Mouse (Mus musculus) kidney, embryonic 16.5 days (tissue): Measurements from ENCODE around the gene Peg12. TPM values are rescaled to one million over a fixed set of nuclear protein-coding genes. Genes with fewer than 3 reads are reported as not detected.

Experiments
- ATAC-seq: fragments of 200-750 bp; cut with Nextera tagmentation; 2 replicates; pipeline ENCODE4 v1.8.0; 2017; ENCODE audit warnings: moderate TSS enrichment; ENCODE audit not compliant: low FRiP score, low TSS enrichment
- H3K27ac ChIP-seq: fragments of 300-500 bp; sonication (generic); 2 replicates; pipeline ENCODE4 v1.5.1; 2014; ENCODE audit warnings: low read length
- H3K27me3 ChIP-seq: fragments of 300-500 bp; sonication (generic); 2 replicates; pipeline ENCODE4 v1.6.1; 2014; ENCODE audit warnings: low read length, control low read depth, mixed read lengths; ENCODE audit not compliant: insufficient read depth
- H3K36me3 ChIP-seq: fragments of 300-500 bp; sonication (generic); 2 replicates; pipeline ENCODE4 v1.6.1; 2014; ENCODE audit warnings: low read length, control low read depth, mixed read lengths; ENCODE audit not compliant: insufficient read depth
- H3K4me1 ChIP-seq: fragments of 300-500 bp; sonication (generic); 2 replicates; pipeline ENCODE4 v1.6.1; 2014; ENCODE audit warnings: low read length, control low read depth, mixed read lengths; ENCODE audit not compliant: insufficient read depth
- H3K4me2 ChIP-seq: fragments of 300-500 bp; sonication (generic); replicated peaks from 2 replicates; pipeline ENCODE4 v1.6.1; 2014; ENCODE audit warnings: low read depth, low read length
- H3K4me3 ChIP-seq: fragments of 300-500 bp; sonication (generic); 2 replicates; pipeline ENCODE4 v1.5.1; 2014; ENCODE audit warnings: mild to moderate bottlenecking, low read length
- H3K9ac ChIP-seq: fragments of 300-500 bp; sonication (generic); replicated peaks from 2 replicates; pipeline ENCODE4 v1.6.1; 2014; ENCODE audit warnings: low read length
- H3K9me3 ChIP-seq: fragments of 300-500 bp; sonication (generic); 2 replicates; pipeline ENCODE4 v1.6.1; 2016; ENCODE audit warnings: low read length, control low read depth
- whole genome bisulfite sequencing: fragments of 180-500 bp; shearing (Covaris S2); extraction: QIAGEN DNeasy Blood & Tissue Kit; methylation state at CpG from one replicate; pipeline ENCODE4 v1.1.7; 2014; 5-methylcytosine and 5-hydroxymethylcytosine counted together
- polyA plus RNA-seq: library from polyadenylated mRNA; unstranded; fragments of >200 nt; fragmentation: Nextera tagmentation; extraction: Ambion mirVana; gene quantifications from 2 replicates; pipeline ENCODE4 v1.2.1, GENCODE M21; 2015

The Peg12 gene
- 24.2 and 25.4 TPM in 2 replicates for polyA plus RNA-seq

DNA sequence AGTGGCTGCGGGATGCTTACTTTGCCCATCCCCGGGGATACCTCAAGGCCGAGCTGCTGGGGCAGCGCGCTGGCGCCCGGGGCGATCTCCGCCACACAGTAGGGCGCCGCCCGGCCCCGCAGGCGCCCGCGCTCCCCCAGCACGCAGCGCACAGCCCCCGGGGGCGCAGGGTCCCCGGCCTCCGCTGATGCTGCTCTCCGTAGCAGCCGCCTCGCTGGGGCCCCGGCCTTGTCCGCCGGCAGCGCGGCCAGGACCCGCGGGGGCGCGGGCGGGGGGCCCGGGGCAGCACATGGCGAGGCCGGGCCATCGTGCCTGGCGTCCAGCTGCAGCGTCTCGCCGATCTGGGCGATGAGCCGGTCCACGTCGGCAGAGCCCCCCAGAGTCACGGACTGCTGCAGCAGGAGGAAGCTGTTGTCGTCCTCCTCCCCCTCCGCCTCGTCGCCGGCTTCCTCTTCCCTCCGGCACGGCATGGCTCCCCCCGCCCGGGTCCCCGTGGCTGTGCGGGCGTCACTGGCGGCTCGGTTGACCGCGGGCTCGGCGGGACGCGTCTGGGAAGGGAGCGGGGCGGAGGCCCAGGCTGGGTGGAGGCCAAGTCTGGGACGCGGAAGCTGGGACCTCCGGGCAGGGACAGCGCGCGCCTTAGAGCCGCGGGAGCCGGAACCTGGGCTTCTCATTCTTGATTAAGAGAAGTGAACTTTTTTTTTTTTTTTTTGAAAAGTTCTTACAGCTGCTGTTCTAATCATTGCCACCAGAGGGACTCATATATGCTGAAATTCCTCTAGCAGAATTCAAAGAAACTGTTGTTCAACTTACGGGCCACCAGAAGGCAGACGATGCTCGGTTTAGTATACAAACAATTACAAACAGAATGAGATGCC, at the start of gene Peg12:
Gene Peg12 (minus strand): TSS at position 633 of the 878 bp plus-strand sequence.
- H3K9ac ChIP-seq: peak within 1 kb of the TSS; percentile 78
- WGBS: 14% methylated on average over 73 of the region's 82 CpGs
- no peaks in the 10 kb centered on the region for H3K27me3 ChIP-seq

DNA sequence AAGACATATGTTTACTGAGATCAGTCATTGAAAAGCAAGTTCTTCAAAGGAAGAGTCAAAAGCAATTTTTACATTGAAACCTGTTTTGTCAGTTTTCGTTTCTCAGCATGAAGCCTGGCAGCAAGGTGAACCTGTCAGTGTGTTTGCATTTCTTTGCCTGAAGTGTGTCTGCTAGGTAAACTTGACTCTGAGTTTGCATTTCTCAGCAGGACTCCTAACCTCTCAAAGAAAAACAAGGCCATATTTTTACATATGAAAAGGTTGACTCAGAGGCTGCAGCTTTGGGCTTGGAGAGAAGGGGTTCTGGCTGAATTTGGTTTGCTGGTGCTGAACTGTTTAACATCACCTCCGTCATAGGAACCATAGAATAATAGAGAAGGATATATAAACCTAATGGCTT, 21.8 kb upstream of the Peg12 start:
- Histone ChIP-seq H3K4me1 (no peaks in the 10 kb centered on the region), H3K27ac (no peak overlapping the region), H3K9ac (no peak overlapping the region), H3K4me3 (no peak overlapping the region), H3K36me3 (no peaks in the 10 kb centered on the region), H3K4me2 (no peak overlapping the region), H3K9me3 (0 out of 2 replicates have a peak, but pooled peaks cover 5% of the 10 kb centered on the region), H3K27me3 (no peaks in the 10 kb centered on the region)
- no peak for ATAC-seq
- WGBS: 33% methylated on average over 2 of the region's 2 CpGs

More for the DNA sequence above, at the start of gene Peg12:
- Histone ChIP-seq H3K4me2 (peak within 1 kb of the TSS; percentile 59), H3K4me1 (no peaks in the 10 kb centered on the region), H3K9me3 (peaks cover 11% of the 10 kb centered on the region), H3K36me3 (no peaks in the 10 kb centered on the region), H3K27ac (peak within 1 kb of the TSS; percentile 95), H3K4me3 (peak within 1 kb of the TSS; percentile 61)
- ATAC-seq: peak; percentile 93

DNA sequence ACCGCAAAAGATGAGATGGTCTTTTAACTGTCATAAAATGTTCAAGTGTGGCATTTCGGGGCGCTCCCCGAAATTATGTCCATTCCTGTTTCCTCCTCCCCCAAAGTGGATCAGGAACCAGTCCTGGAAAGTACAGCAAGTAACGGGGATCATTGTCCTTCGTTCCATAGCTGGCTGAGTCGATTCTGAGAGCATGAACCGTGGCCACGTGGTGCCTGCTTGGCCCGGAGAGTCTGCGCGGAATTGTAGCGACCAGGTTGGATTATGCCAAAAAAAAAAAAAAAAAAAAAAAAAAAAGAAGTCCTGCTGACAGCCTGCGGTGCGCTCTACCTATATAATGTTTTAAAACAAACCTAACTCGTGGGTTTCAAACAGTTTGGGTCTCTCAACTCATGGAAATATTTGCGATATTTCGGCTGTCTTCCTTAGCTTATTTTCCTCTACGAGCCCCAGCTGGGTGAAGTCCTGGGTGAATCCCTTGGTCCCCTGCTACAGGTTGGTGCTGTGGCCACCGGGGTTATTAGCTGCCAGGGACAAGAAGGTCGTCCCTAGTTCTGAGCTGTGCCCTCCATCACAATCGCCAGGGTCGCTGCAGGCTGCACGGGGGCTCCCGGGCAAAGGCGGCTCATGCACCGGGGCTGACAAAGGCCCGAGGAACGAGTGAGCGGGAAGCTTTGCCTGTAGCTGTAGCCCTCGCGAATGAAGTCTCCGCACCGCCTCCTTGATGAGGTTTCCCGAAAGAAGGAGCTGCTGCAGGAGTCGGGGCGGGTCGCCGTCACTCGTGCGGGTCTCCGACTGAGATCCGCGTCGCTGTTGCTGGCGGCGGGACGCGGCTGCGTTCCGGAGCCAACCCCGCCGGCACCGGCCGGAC, 1.1 kb downstream of the Peg12 start:
- H3K27me3 ChIP-seq: no peaks in the 10 kb centered on the region
- no peaks in the 10 kb centered on the region for H3K4me1 ChIP-seq
- H3K4me2 ChIP-seq: peak overlapping the region; percentile 59
- H3K27ac ChIP-seq: peak overlapping the region; percentile 95
- H3K4me3 ChIP-seq: peak overlapping the region; percentile 61
- peak overlapping the region; percentile 78 for H3K9ac ChIP-seq
- H3K9me3 ChIP-seq: peaks cover 11% of the 10 kb centered on the region
- no peaks in the 10 kb centered on the region for H3K36me3 ChIP-seq
- WGBS: 24% methylated on average over 55 of the region's 55 CpGs
- peak; percentile 68 for ATAC-seq

DNA sequence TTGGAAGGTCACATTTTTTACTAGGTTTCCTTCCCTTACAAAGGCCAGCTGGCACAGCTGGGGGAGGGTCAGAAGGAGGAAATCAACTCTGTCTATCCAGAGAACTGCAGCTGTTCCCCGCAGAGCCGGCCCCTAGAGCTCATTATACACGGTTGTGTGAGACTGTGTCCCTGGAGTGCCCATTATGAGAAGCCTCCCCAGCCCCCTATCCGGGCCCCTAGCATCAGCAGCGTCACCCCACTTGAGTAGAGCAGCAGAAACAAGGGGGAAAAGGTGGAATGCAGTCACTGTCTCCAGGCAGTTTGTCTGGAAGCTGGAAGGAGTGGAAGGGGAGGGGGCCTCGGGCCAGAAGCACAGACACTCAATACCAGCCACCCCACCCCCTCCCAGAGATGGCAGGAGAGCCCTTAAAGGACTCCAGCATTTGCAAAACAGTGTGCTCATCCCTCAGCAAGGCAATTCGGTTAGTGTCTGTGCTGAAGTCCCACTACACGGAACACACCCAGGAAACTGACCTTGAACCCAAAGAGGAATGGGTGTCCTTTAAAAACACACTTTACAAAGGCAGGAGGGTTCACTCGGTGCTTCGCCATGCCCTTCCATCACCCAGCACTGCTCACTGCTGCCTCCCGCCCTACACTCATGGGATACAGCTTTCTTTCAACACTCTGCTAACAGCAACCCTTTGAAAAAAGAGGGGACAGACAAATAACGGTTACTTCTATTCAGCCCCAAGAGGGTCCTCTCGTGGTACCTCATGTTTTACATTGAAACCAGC, 1.9 kb downstream of the Peg12 start:
- Histone ChIP-seq H3K27me3 (no peaks in the 10 kb centered on the region), H3K9ac (peak overlapping the region; percentile 31), H3K9me3 (peaks cover 11% of the 10 kb centered on the region), H3K27ac (peak overlapping the region; percentile 47; the same call in 1 of the 2 replicates), H3K36me3 (no peaks in the 10 kb centered on the region), H3K4me1 (no peaks in the 10 kb centered on the region), H3K4me2 (peak overlapping the region; percentile 59), H3K4me3 (peak overlapping the region; percentile 61)
- WGBS: 26% methylated on average over 13 of the region's 13 CpGs
- peak; percentile 50; the same call in 1 of the 2 replicates for ATAC-seq

DNA sequence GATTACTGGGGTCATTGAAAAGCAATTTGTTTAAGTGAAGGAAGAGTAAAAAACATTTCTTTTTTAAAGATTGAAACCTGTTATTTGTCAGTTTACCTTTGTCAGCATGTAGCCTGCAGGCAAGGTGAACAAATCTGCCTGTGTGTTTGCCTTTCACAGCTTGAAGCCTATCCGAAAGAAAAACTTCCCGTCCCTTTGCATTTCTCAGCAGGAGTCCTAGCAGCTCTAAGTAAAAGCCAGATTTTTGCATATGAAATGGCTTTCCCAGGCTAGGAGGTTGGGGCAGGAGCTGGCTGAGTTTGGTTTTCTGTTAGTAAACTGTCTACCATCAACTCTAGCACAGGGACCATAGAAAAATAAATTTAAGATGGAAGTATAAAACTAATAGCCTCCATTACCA, 12.0 kb downstream of the Peg12 start:
- no peak overlapping the region for H3K27ac ChIP-seq
- H3K9ac ChIP-seq: no peak overlapping the region

DNA sequence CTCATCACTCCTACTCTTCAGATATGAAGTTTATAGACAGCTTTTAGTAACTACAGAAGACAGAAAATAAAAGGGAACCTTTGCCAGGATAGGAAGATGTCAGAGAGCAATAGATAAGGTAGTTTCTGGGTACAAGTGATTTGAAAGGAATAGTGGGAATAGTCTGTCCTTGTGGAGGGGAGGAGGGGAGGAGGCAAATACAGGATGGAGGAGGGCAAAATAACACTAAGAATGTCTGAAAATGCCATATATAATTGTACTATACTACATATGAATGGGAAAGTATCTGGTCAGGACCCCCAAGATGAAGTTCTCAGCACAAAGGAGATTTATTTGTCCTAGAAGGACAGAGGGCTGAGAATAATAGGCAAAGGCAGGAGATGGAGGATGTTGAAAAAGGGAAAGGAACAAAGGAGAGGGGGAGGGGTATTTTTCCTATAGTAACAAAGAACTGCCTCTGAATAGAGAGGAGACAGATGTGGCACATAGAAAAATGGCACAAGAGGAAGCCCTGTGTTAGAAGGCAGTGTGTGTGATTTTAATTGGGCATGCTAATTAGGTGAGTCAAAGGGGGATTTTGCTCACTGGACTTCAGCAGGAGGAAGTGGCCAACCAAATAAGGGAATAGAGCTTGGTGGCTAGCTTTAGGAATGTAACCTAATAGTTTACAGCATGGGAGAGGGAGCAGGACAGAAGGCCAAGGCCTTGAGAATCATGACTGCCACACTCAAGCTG, 18.7 kb downstream of the Peg12 start:
- no peaks in the 10 kb centered on the region for H3K36me3 ChIP-seq
- H3K4me2 ChIP-seq: no peak overlapping the region
- H3K27me3 ChIP-seq: no peaks in the 10 kb centered on the region
- no peaks in the 10 kb centered on the region for H3K9me3 ChIP-seq
- no peak overlapping the region for H3K4me3 ChIP-seq
- no peak overlapping the region for H3K9ac ChIP-seq
- no peak overlapping the region for H3K27ac ChIP-seq
- no peaks in the 10 kb centered on the region for H3K4me1 ChIP-seq
- no peak for ATAC-seq

More for the DNA sequence above, 12.0 kb downstream of the Peg12 start:
- no peak overlapping the region for H3K4me3 ChIP-seq
- 28% methylated on average over 2 of the region's 2 CpGs for whole genome bisulfite sequencing
- no peak overlapping the region for H3K4me2 ChIP-seq
- no peaks in the 10 kb centered on the region for H3K36me3 ChIP-seq
- H3K4me1 ChIP-seq: no peaks in the 10 kb centered on the region
- no peak for ATAC-seq
- H3K27me3 ChIP-seq: no peaks in the 10 kb centered on the region
- 0 out of 2 replicates have a peak, but pooled peaks cover 3% of the 10 kb centered on the region for H3K9me3 ChIP-seq

DNA sequence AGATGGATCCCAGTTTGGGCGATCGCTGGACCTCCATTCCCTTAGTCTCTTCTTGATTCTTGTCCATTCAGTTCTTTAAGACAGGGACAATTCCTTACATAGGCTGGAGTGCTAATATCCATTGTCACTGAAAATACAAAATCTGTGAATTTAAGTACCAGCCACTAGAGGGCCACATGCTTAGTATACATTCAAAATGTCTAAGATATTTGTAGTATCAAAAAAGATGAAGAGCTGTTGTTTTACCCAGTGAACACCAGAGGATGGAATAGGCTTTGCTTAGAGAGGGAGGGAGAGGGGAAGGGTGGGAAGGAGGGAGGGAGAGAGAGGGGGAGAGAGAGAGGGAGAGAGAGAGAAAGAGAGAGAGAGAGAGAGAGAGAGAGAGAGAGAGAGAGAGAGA, 27.9 kb downstream of the Peg12 start:
- ATAC-seq: no peak
- WGBS: 49% methylated on average over 2 of the region's 2 CpGs
- no peaks in the 10 kb centered on the region for H3K4me1 ChIP-seq
- no peaks in the 10 kb centered on the region for H3K9me3 ChIP-seq
- H3K9ac ChIP-seq: no peak overlapping the region
- no peaks in the 10 kb centered on the region for H3K36me3 ChIP-seq
- no peak overlapping the region for H3K27ac ChIP-seq
- H3K4me2 ChIP-seq: no peak overlapping the region
- no peak overlapping the region for H3K4me3 ChIP-seq
- H3K27me3 ChIP-seq: no peaks in the 10 kb centered on the region

DNA sequence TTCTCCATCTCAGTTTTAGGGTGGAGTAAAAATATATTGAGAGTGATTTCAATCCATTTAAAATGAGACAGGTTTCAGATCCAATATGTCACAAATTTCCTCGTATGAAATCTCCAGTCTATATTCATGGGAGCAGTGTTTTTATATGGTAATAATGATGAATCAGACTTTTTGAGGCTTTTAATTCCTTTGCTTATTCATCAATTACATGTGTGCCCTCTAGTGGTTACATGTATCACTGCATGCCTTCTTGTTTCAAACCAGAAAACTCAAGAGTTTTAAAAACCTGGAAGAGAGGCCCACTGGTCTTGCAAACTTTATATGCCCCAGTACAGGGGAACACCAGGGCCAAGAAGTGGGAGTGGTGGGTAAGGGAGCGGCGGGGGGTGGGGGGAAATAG, 31.1 kb downstream of the Peg12 start:
- no peak overlapping the region for H3K4me2 ChIP-seq
- no peaks in the 10 kb centered on the region for H3K36me3 ChIP-seq
- H3K4me3 ChIP-seq: no peak overlapping the region
- no peaks in the 10 kb centered on the region for H3K4me1 ChIP-seq
- no peaks in the 10 kb centered on the region for H3K9me3 ChIP-seq
- no peak overlapping the region for H3K9ac ChIP-seq
- ATAC-seq: no peak
- no peak overlapping the region for H3K27ac ChIP-seq
- no peaks in the 10 kb centered on the region for H3K27me3 ChIP-seq
- WGBS: 34% methylated on average over 3 of the region's 3 CpGs

DNA sequence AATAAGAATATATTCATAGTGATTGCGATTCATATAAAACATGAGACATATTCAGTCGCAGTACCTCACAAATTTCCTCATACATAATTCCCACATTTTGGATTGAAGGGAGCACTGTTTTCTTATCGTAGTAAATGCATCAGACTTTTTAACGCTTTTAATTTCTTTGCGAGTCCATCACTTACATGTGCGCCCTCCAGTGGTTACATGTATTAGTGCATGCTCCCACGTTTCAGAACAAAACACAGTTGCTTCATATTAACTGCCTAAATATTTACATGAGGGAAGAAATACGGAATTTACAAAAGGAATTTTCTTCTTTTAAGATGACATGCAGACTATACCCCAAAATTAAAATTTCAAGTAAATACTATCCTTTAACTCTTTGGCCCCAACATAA, 36.0 kb downstream of the Peg12 start:
- WGBS: 22% methylated on average over 8 of the region's 8 CpGs
- ATAC-seq: no peak

More for the DNA sequence above, 36.0 kb downstream of the Peg12 start:
- Histone ChIP-seq H3K9ac (no peak overlapping the region), H3K36me3 (no peaks in the 10 kb centered on the region), H3K27ac (no peak overlapping the region), H3K27me3 (no peaks in the 10 kb centered on the region), H3K4me3 (no peak overlapping the region), H3K4me2 (no peak overlapping the region), H3K9me3 (no peaks in the 10 kb centered on the region), H3K4me1 (no peaks in the 10 kb centered on the region)
